Mouse (Mus musculus) midbrain, postnatal 0 days (tissue): ENCODE data around the gene Lrrc31. TPM values are rescaled to one million over a fixed set of nuclear protein-coding genes. Genes with fewer than 3 reads are reported as not detected.

Experiments used
- ATAC-seq: fragments of 200-750 bp; cut with Nextera tagmentation; 2 replicates; pipeline ENCODE4 v1.8.0; 2017; ENCODE audit warnings: moderate number of reproducible peaks, mild to moderate bottlenecking, moderate TSS enrichment, moderate library complexity; ENCODE audit not compliant: low FRiP score
- DNase-seq: peaks from one replicate; pipeline ENCODE4 v3.0.0-alpha.2; 2015; ENCODE audit warnings: low spot score
- H3K27ac ChIP-seq: fragments of 300-500 bp; sonication (generic); 2 replicates; pipeline ENCODE4 v1.5.1; 2014; ENCODE audit warnings: low read depth, mild to moderate bottlenecking, low read length, mixed read lengths
- H3K27me3 ChIP-seq: fragments of 300-500 bp; sonication (generic); 2 replicates; pipeline ENCODE4 v1.6.1; 2014; ENCODE audit warnings: low read length, control low read depth, mixed read lengths; ENCODE audit not compliant: insufficient read depth
- H3K36me3 ChIP-seq: fragments of 300-500 bp; sonication (generic); 2 replicates; pipeline ENCODE4 v1.6.1; 2014; ENCODE audit warnings: low read length, control low read depth, mixed read lengths; ENCODE audit not compliant: insufficient read depth
- H3K4me1 ChIP-seq: fragments of 300-500 bp; sonication (generic); 2 replicates; pipeline ENCODE4 v1.6.1; 2014; ENCODE audit warnings: mild to moderate bottlenecking, control low read depth, antibody characterized with exemption, low read length, mixed read lengths; ENCODE audit not compliant: insufficient read depth
- H3K4me2 ChIP-seq: fragments of 300-500 bp; sonication (generic); 2 replicates; pipeline ENCODE4 v1.6.1; 2014; ENCODE audit warnings: low read depth, mild to moderate bottlenecking, low read length, mixed read lengths; ENCODE audit not compliant: poor library complexity, severe bottlenecking
- H3K4me3 ChIP-seq: fragments of 300-500 bp; sonication (generic); 2 replicates; pipeline ENCODE4 v1.5.1; 2014; ENCODE audit warnings: low read depth, mild to moderate bottlenecking, low read length, moderate library complexity
- H3K9ac ChIP-seq: fragments of 300-500 bp; sonication (generic); replicated peaks from 2 replicates; pipeline ENCODE4 v1.6.1; 2014; ENCODE audit warnings: mild to moderate bottlenecking, low read length, moderate library complexity, mixed read lengths; ENCODE audit not compliant: poor library complexity, severe bottlenecking
- H3K9me3 ChIP-seq: fragments of 300-500 bp; sonication (generic); 2 replicates; pipeline ENCODE4 v1.6.1; 2016; ENCODE audit warnings: low read length, control low read depth
- CTCF ChIP-seq: IDR thresholded peaks from 2 replicates; pipeline ENCODE4 v1.5.1; 2016; ENCODE audit warnings: antibody characterized with exemption, mild to moderate bottlenecking
- WGBS: fragments of 180-500 bp; shearing (Covaris S2); extraction: QIAGEN DNeasy Blood & Tissue Kit; methylation state at CpG from one replicate; pipeline ENCODE4 v1.1.7; 2014; 5-methylcytosine and 5-hydroxymethylcytosine counted together
- polyA plus RNA-seq: library from polyadenylated mRNA; unstranded; fragments of >200 nt; fragmentation: Nextera tagmentation; extraction: Ambion mirVana; gene quantifications from 2 replicates; pipeline ENCODE4 v1.2.1, GENCODE M21; 2015
- total RNA-seq: library from RNA; depleted of rRNA; stranded (reverse); fragments of >200 nt; gene quantifications from 2 replicates; pipeline ENCODE4 v1.2.3, GENCODE M21; 2014; rRNA removed

Lrrc31 gene
- total and polyA plus RNA-seq, 2 experiments from 2014 or later, result not detected

DNA sequence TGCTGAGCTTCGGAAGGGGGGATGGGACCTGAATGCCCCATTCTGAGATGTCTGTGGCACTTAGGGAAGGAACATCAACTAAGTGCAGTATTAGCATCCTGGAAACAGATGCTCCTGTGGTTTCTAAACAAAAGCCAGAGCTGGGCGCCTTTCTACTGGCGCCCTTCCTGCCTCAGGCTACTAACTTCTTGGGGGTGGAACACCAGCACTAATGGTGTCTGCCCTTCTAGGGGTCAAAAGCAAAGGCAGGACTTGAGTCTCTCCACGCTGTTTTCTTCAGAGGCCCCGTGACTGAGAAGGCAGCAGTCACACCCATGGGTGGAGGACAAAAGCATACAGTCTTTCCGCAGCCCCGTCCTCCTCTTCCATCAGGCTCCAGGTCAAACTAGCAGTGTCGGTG is 52.9 kb downstream of the Lrrc31 start:
- no peak overlapping the region for H3K9ac ChIP-seq
- 0 out of 2 replicates have a peak, but pooled peaks cover 5% of the 10 kb centered on the region for H3K4me1 ChIP-seq
- no peak for TF ChIP-seq CTCF
- DNase-seq, result no peak
- no peak overlapping the region for H3K4me2 ChIP-seq
- no peak for ATAC-seq
- no peaks in the 10 kb centered on the region for H3K9me3 ChIP-seq
- no peak overlapping the region for H3K4me3 ChIP-seq
- H3K27ac ChIP-seq, result no peak overlapping the region
- 49% methylated on average over 8 of the region's 8 CpGs for WGBS
- no peaks in the 10 kb centered on the region for H3K27me3 ChIP-seq
- H3K36me3 ChIP-seq, result no peaks in the 10 kb centered on the region

- DNase-seq, result no peak
- H3K27ac ChIP-seq, result no peak within 1 kb of the TSS
- WGBS, result 74% methylated on average over 2 of the region's 2 CpGs
- no peak within 1 kb of the TSS for H3K4me3 ChIP-seq
- H3K27me3 ChIP-seq, result no peaks in the 10 kb centered on the region
- no peak for ATAC-seq
- H3K9me3 ChIP-seq, result no peaks in the 10 kb centered on the region
- H3K4me2 ChIP-seq, result no peak within 1 kb of the TSS
- H3K9ac ChIP-seq, result no peak within 1 kb of the TSS
- H3K36me3 ChIP-seq, result no peaks in the 10 kb centered on the region
- TF ChIP-seq CTCF, result no peak
- 0 out of 2 replicates have a peak, but pooled peaks cover 5% of the 10 kb centered on the region for H3K4me1 ChIP-seq
Measured at GRCm38 (mm10) chr3:30644207-30644606, 55.4 kb downstream of the Lrrc31 start, which contains the start of gene Lrriq4. TSS of gene Lrriq4 (plus strand) at chr3:30644507.

DNA sequence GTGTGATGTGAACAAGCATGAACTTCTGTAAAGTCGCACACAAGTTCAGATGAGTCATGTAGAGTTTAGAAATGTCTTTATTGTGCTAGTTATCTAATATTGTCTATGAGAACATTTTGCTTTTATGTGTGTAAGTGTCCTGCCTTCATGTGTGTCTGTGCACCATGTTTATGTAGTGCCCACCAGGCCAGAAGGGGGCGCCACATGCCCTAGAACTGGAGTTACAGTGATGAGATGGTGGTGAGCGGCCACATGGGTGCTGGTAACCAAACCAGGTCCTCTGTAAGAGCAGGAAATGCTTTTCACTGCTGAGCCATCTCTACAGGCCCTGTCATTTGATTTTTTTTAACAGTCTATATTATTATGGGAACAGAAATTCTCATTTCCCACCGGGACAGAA is 64.0 kb downstream of the Lrrc31 start:
- WGBS, result 89% methylated on average over 4 of the region's 4 CpGs
- no peak for ATAC-seq
- no peak overlapping the region for H3K27ac ChIP-seq
- H3K4me3 ChIP-seq, result no peak overlapping the region
- H3K36me3 ChIP-seq, result no peaks in the 10 kb centered on the region
- no peak overlapping the region for H3K4me2 ChIP-seq
- no peak for DNase-seq
- no peak overlapping the region for H3K9ac ChIP-seq
- no peaks in the 10 kb centered on the region for H3K27me3 ChIP-seq
- H3K4me1 ChIP-seq, result no peaks in the 10 kb centered on the region
- no peaks in the 10 kb centered on the region for H3K9me3 ChIP-seq
- TF ChIP-seq CTCF, result no peak

- WGBS, result 64% methylated on average over 3 of the region's 3 CpGs
- ATAC-seq (no peak), DNase-seq (peak; percentile 19)
- no peaks in the 10 kb centered on the region for H3K4me1 ChIP-seq
- no peak overlapping the region for H3K4me2 ChIP-seq
- no peaks in the 10 kb centered on the region for H3K27me3 ChIP-seq
- H3K4me3 ChIP-seq, result no peak overlapping the region
- H3K36me3 ChIP-seq, result no peaks in the 10 kb centered on the region
- H3K9me3 ChIP-seq, result no peaks in the 10 kb centered on the region
- H3K27ac ChIP-seq, result no peak overlapping the region
- TF ChIP-seq CTCF, result peak; percentile 43
- no peak overlapping the region for H3K9ac ChIP-seq
Measured at GRCm38 (mm10) chr3:30633681-30634080, 66.0 kb downstream of the Lrrc31 start.

Other genes with a start within 250 kb of the Lrrc31 start
- 4.7 and 5.1 TPM in 2 replicates for gene Mecom, start 151.8 kb downstream of the Lrrc31 start, total RNA-seq
- 2.0 and 2.6 TPM in 2 replicates for gene Mecom, start 151.8 kb downstream of the Lrrc31 start, polyA plus RNA-seq
- 0.16 and 0.52 TPM in 2 replicates for gene Actrt3, start 99.9 kb downstream of the Lrrc31 start, total RNA-seq
- gene Actrt3, start 99.9 kb downstream of the Lrrc31 start, polyA plus RNA-seq, result 0.42 and 0.79 TPM in 2 replicates
- gene Mynn, start 97.8 kb downstream of the Lrrc31 start, total RNA-seq, result 17.2 and 23.8 TPM in 2 replicates
- gene Mynn, start 97.8 kb downstream of the Lrrc31 start, polyA plus RNA-seq, result 17.1 and 19.0 TPM in 2 replicates
- not detected in 2 replicates for gene Lrriq4, start 55.3 kb downstream of the Lrrc31 start, total RNA-seq
- gene Lrriq4, start 55.3 kb downstream of the Lrrc31 start, polyA plus RNA-seq, result 0.09 TPM in 1 of 2 replicates, not detected in the other
- gene Lrrc34, start 52.0 kb downstream of the Lrrc31 start, total RNA-seq, result 1.5 and 2.0 TPM in 2 replicates
- 0.67 and 1.1 TPM in 2 replicates for gene Lrrc34, start 52.0 kb downstream of the Lrrc31 start, polyA plus RNA-seq
- 0.05 and 0.33 TPM in 2 replicates for gene Samd7, start 46.5 kb upstream of the Lrrc31 start, total RNA-seq
- gene Samd7, start 46.5 kb upstream of the Lrrc31 start, polyA plus RNA-seq, result 0.17 and 0.26 TPM in 2 replicates
- 58.6 and 65.1 TPM in 2 replicates for gene Sec62, start 93.0 kb upstream of the Lrrc31 start, total RNA-seq
- gene Sec62, start 93.0 kb upstream of the Lrrc31 start, polyA plus RNA-seq, result 102 and 129 TPM in 2 replicates
- 1.4 and 2.8 TPM in 2 replicates for gene Gpr160, start 156.1 kb upstream of the Lrrc31 start, total RNA-seq
- 1.9 and 2.2 TPM in 2 replicates for gene Gpr160, start 156.1 kb upstream of the Lrrc31 start, polyA plus RNA-seq